1 mouse cellular context compared by ENCODE assay signal in the genomic region with DNA sequence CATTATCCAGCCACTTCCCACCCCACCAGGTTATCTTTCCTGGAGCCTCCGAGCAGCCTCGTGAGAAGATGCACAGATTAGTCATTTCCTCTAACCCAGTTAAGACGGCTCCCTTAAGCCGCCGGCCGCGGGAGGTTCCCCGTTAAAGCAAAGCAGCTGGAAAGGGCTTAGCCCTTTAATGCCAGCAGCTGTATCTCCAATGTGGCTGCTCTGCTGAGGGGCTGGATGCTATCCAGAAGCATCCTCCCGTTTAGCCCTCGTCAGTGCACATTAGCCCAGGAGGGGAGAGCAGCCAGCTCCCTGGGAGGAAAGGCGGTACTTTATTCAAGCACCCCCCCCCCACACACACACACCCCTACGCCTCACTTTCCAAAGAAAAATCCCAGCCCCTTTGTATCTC.
A peak's percentile ranks its signal among the peaks of the same experiment; 100 is the strongest.
TF ChIP-seq lines count a peak whose summit lies in the region.

No protein-coding gene starts in this region.

TF ChIP-seq in C2C12, 6 proteins besides CTCF, POLR2A, EP300 and RAD21:
- TF ChIP-seq MYOD1 (IDR thresholded peaks at IDR 0.05; ENCODE audit: control insufficient read depth, insufficient read length, low read depth) (peak; percentile 9), USF1 (IDR thresholded peaks at IDR 0.05; ENCODE audit: low read depth) (no peak)
